Mouse (Mus musculus): ENCODE results near the gene Hmgb1. TPM values are rescaled to one million over a fixed set of nuclear protein-coding genes. Genes with fewer than 3 reads are reported as not detected.

The Hmgb1 gene
- polyA plus RNA-seq, 1 experiment from 2014 or later: 1,661 TPM

DNA sequence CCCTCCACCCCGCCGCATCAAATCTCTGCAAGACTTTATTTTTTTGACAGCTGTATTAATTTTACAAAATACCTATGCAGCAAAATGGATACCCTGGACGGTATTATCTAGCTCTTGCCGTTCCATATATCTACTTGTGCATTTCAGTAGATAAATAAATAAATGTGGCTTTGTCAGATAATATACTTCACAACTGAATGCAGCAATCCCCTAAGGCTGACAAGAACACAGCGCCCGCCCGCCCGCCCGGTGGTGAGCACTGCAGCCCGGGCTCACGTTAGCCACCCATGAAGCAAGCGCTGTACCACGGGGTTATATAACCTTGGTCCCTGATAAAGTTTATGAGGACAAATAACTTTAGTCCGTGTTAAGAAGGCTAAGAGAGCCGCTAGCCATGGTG lies 76.1 kb downstream of the Hmgb1 start:
- peaks cover 8% of the 10 kb centered on the region for H3K4me1 ChIP-seq
- H3K27ac ChIP-seq: no peak overlapping the region
- H3K9me3 ChIP-seq: no peaks in the 10 kb centered on the region
- no peaks in the 10 kb centered on the region for H3K36me3 ChIP-seq (replicated peaks)
- DNase-seq (ENCODE audit: extremely low spot score, low spot score): no peak
- no peak overlapping the region for H3K4me3 ChIP-seq
- no peaks in the 10 kb centered on the region for H3K27me3 ChIP-seq (ENCODE audit: poor library complexity, severe bottlenecking)
- 94% methylated on average over 15 of the region's 15 CpGs for WGBS

- Histone ChIP-seq H3K4me1 (peaks cover 8% of the 10 kb centered on the region), H3K27ac (no peak overlapping the region), H3K9me3 (no peaks in the 10 kb centered on the region), H3K36me3 (replicated peaks) (no peaks in the 10 kb centered on the region), H3K4me3 (no peak overlapping the region), H3K27me3 (ENCODE audit: poor library complexity, severe bottlenecking) (no peaks in the 10 kb centered on the region)
- 74% methylated on average over 3 of the region's 3 CpGs for WGBS
- no peak for DNase-seq (ENCODE audit: extremely low spot score, low spot score)
Observed at GRCm38 (mm10) chr5:149107566-149107965, 76.7 kb downstream of the Hmgb1 start.

DNA sequence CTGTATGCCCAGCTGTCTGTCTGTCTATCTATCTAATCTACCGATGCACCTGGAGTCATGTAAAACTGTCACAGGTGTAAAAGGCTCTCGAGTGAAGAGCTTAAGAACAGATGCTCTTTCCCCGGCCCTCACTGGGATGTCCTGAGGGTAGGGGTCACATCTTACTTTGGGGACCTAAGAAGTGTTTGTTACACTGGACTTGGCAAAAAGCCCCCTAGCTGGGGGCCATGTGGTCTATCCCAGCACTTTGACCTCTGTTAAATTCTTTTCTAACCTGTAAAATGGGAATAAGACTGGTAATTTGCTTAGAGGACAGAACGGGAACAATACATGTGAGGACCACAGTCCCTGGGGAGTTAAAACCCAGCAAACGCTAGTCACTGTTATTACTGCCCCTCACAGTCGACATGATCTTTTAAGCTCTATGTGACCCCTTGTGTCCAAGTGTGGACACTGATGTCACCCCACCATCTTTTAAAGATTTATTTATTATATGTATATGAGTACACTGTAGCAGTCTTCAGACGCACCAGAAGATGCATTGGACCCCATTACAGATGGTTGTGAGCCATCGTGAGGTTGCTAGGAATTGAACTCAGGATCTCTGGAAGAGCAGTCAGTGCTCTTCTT lies 80.1 kb downstream of the Hmgb1 start:
- H3K4me3 ChIP-seq: no peak overlapping the region
- DNase-seq (ENCODE audit: extremely low spot score, low spot score): no peak
- 89% methylated on average over 8 of the region's 8 CpGs for WGBS

GRCm38 (mm10) chr5:149101869-149102268 lies 82.4 kb downstream of the Hmgb1 start:
- WGBS: 82% methylated on average over 6 of the region's 6 CpGs

More for the DNA sequence above, 80.1 kb downstream of the Hmgb1 start:
- Histone ChIP-seq H3K27me3 (ENCODE audit: poor library complexity, severe bottlenecking) (no peaks in the 10 kb centered on the region), H3K4me1 (no peaks in the 10 kb centered on the region), H3K9me3 (0 out of 2 replicates have a peak, but pooled peaks cover 4% of the 10 kb centered on the region), H3K27ac (no peak overlapping the region), H3K36me3 (replicated peaks) (no peaks in the 10 kb centered on the region)

GRCm38 (mm10) chr5:149100091-149100490 lies 84.2 kb downstream of the Hmgb1 start:
- 75% methylated on average over 3 of the region's 3 CpGs for WGBS
- no peak for DNase-seq (ENCODE audit: extremely low spot score, low spot score)

More at GRCm38 (mm10) chr5:149101869-149102268, 82.4 kb downstream of the Hmgb1 start:
- no peaks in the 10 kb centered on the region for H3K36me3 ChIP-seq (replicated peaks)
- H3K27me3 ChIP-seq (ENCODE audit: poor library complexity, severe bottlenecking): no peaks in the 10 kb centered on the region
- H3K9me3 ChIP-seq: 0 out of 2 replicates have a peak, but pooled peaks cover 4% of the 10 kb centered on the region
- H3K27ac ChIP-seq: no peak overlapping the region
- no peaks in the 10 kb centered on the region for H3K4me1 ChIP-seq
- DNase-seq (ENCODE audit: extremely low spot score, low spot score): no peak
- H3K4me3 ChIP-seq: no peak overlapping the region

DNA sequence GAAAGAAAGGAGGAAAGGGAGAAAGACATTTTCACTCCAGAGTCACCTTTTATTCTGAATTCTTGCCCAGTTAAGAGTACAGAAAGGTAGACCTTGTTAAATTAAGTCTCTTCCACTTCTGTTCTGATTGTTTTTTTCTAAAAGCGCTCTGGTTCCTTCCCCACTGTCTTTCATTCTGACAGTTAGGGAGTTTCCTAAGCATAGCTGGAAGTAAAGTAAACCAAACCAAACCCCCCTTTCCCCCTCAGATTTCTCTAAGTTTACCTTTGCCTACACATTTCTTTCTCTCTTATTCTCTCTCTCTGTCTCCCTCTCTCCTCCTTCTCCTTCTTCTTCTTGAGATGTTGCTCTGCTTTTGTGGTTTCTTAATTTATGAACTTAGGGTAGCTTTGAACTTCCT lies 85.3 kb downstream of the Hmgb1 start:
- no peak for DNase-seq (ENCODE audit: extremely low spot score, low spot score)
- H3K4me3 ChIP-seq: no peak overlapping the region
- 91% methylated on average over 1 of the region's 1 CpGs for WGBS

More at GRCm38 (mm10) chr5:149100091-149100490, 84.2 kb downstream of the Hmgb1 start:
- Histone ChIP-seq H3K9me3 (0 out of 2 replicates have a peak, but pooled peaks cover 4% of the 10 kb centered on the region), H3K27ac (no peak overlapping the region), H3K4me1 (no peaks in the 10 kb centered on the region), H3K27me3 (ENCODE audit: poor library complexity, severe bottlenecking) (no peaks in the 10 kb centered on the region), H3K36me3 (replicated peaks) (no peaks in the 10 kb centered on the region), H3K4me3 (no peak overlapping the region)

GRCm38 (mm10) chr5:149097841-149098240 lies 86.4 kb downstream of the Hmgb1 start:
- H3K36me3 ChIP-seq (replicated peaks): no peaks in the 10 kb centered on the region
- no peaks in the 10 kb centered on the region for H3K4me1 ChIP-seq
- 86% methylated on average over 5 of the region's 5 CpGs for WGBS
- no peak overlapping the region for H3K27ac ChIP-seq
- H3K27me3 ChIP-seq (ENCODE audit: poor library complexity, severe bottlenecking): no peaks in the 10 kb centered on the region
- 0 out of 2 replicates have a peak, but pooled peaks cover 4% of the 10 kb centered on the region for H3K9me3 ChIP-seq
- DNase-seq (ENCODE audit: extremely low spot score, low spot score): no peak
- H3K4me3 ChIP-seq: no peak overlapping the region

More for the DNA sequence above, 85.3 kb downstream of the Hmgb1 start:
- Histone ChIP-seq H3K36me3 (replicated peaks) (no peaks in the 10 kb centered on the region), H3K27ac (no peak overlapping the region), H3K4me1 (no peaks in the 10 kb centered on the region), H3K9me3 (0 out of 2 replicates have a peak, but pooled peaks cover 4% of the 10 kb centered on the region), H3K27me3 (ENCODE audit: poor library complexity, severe bottlenecking) (no peaks in the 10 kb centered on the region)

DNA sequence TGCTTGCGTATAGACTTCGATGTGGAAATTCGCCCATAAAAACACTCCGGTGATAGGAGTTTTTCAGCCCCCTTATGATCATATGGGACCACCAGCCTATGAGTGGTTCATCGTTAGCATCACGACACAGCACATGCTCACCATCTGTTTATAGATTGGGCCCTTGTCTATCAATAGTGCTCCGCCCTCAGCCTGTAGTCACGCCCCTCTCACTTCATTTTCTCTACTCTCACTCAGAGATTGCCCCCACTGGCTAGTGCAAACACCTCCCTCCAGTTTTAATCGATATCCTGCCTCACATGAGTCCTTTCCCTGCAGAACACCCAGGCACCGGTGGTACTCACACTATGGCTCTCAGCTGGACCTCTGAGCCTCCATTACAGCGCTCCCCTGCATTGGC lies 88.0 kb downstream of the Hmgb1 start:
- H3K27ac ChIP-seq: no peak overlapping the region
- no peaks in the 10 kb centered on the region for H3K9me3 ChIP-seq
- no peaks in the 10 kb centered on the region for H3K36me3 ChIP-seq (replicated peaks)
- WGBS: 79% methylated on average over 11 of the region's 11 CpGs
- no peak overlapping the region for H3K4me3 ChIP-seq
- no peaks in the 10 kb centered on the region for H3K27me3 ChIP-seq (ENCODE audit: poor library complexity, severe bottlenecking)
- DNase-seq (ENCODE audit: extremely low spot score, low spot score): no peak
- no peaks in the 10 kb centered on the region for H3K4me1 ChIP-seq

GRCm38 (mm10) chr5:149092926-149093325 lies 91.4 kb downstream of the Hmgb1 start:
- H3K4me1 ChIP-seq: no peaks in the 10 kb centered on the region
- no peaks in the 10 kb centered on the region for H3K9me3 ChIP-seq
- no peaks in the 10 kb centered on the region for H3K36me3 ChIP-seq (replicated peaks)
- no peaks in the 10 kb centered on the region for H3K27me3 ChIP-seq (ENCODE audit: poor library complexity, severe bottlenecking)
- H3K27ac ChIP-seq: no peak overlapping the region
- 93% methylated on average over 5 of the region's 5 CpGs for WGBS
- DNase-seq (ENCODE audit: extremely low spot score, low spot score): no peak
- H3K4me3 ChIP-seq: no peak overlapping the region

DNA sequence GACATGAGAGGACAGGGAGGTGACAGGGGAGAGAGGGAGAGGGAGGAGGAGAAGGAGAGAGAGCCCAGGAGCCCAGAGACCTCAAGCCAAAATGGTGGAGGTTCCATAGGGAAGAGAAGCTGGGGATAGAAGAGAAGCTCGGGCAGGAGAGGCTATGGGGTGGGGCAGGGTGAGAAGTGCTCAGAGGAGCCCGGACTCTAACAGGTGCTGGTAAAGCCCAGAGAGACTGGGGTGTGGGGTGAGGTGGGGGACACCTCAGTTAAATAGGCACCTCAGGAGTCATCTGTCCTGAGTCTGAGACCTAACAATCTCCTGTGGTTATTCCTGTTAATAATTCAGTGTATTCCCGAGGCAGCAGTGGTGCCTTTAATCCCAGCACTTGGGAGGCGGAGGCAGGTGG lies 91.8 kb downstream of the Hmgb1 start:
- no peak overlapping the region for H3K4me3 ChIP-seq
- no peak overlapping the region for H3K27ac ChIP-seq
- no peak for DNase-seq (ENCODE audit: extremely low spot score, low spot score)
- no peaks in the 10 kb centered on the region for H3K36me3 ChIP-seq (replicated peaks)
- no peaks in the 10 kb centered on the region for H3K9me3 ChIP-seq
- no peaks in the 10 kb centered on the region for H3K4me1 ChIP-seq
- WGBS: 89% methylated on average over 4 of the region's 4 CpGs
- H3K27me3 ChIP-seq (ENCODE audit: poor library complexity, severe bottlenecking): no peaks in the 10 kb centered on the region

GRCm38 (mm10) chr5:149091256-149091655 lies 93.0 kb downstream of the Hmgb1 start:
- no peaks in the 10 kb centered on the region for H3K9me3 ChIP-seq
- no peaks in the 10 kb centered on the region for H3K27me3 ChIP-seq (ENCODE audit: poor library complexity, severe bottlenecking)
- no peaks in the 10 kb centered on the region for H3K4me1 ChIP-seq
- H3K36me3 ChIP-seq (replicated peaks): no peaks in the 10 kb centered on the region
- WGBS: 91% methylated on average over 14 of the region's 14 CpGs
- DNase-seq (ENCODE audit: extremely low spot score, low spot score): no peak
- H3K4me3 ChIP-seq: no peak overlapping the region
- no peak overlapping the region for H3K27ac ChIP-seq

DNA sequence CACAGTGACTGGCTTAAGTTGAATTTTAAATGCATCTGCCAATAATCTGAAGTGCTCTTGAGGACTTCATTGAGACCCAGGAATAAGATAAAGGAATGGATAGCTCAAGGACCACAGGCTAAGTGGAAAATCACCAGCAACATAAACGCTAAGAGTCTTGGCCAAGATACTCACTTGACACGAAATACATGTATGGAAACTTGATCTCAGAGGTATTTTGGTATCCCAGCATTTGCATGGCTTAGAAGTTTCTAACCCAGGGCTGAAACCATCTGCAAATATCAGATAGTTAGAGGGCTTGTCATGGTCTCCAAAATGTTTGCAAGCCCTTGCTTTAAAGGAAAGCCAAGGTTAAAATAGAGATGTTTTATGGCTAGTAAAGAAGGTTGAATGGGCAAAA lies 94.4 kb downstream of the Hmgb1 start:
- Histone ChIP-seq H3K4me1 (no peaks in the 10 kb centered on the region), H3K36me3 (replicated peaks) (no peaks in the 10 kb centered on the region), H3K4me3 (no peak overlapping the region), H3K9me3 (no peaks in the 10 kb centered on the region), H3K27me3 (ENCODE audit: poor library complexity, severe bottlenecking) (no peaks in the 10 kb centered on the region), H3K27ac (no peak overlapping the region)
- 83% methylated on average over 2 of the region's 2 CpGs for WGBS
- DNase-seq (ENCODE audit: extremely low spot score, low spot score): no peak

DNA sequence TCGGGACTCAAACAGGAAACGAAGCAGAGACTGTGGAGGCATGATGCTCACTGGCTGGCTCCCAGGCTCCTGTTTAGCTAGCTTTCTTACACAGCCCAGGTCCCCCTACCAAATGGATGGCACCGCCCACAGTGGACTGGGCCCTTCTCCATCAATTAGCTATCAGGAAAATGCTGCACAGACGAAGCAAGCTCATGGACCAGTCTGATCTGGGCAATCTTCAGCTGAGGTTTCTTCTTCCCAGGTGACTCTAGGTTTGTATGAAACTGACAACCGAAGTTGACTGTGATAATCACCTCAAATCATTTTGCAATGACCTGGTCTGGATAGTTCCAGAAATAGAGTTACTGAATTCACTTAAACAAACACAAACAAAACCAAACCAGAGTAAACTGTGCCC lies 94.8 kb downstream of the Hmgb1 start:
- WGBS: 92% methylated on average over 5 of the region's 5 CpGs
- DNase-seq (ENCODE audit: extremely low spot score, low spot score): no peak
- Histone ChIP-seq H3K4me3 (no peak overlapping the region), H3K27me3 (ENCODE audit: poor library complexity, severe bottlenecking) (no peaks in the 10 kb centered on the region), H3K9me3 (no peaks in the 10 kb centered on the region), H3K27ac (no peak overlapping the region), H3K4me1 (no peaks in the 10 kb centered on the region), H3K36me3 (replicated peaks) (no peaks in the 10 kb centered on the region)
